Mouse (Mus musculus): Measurements from ENCODE around the gene 4930442H23Rik.

DNA sequence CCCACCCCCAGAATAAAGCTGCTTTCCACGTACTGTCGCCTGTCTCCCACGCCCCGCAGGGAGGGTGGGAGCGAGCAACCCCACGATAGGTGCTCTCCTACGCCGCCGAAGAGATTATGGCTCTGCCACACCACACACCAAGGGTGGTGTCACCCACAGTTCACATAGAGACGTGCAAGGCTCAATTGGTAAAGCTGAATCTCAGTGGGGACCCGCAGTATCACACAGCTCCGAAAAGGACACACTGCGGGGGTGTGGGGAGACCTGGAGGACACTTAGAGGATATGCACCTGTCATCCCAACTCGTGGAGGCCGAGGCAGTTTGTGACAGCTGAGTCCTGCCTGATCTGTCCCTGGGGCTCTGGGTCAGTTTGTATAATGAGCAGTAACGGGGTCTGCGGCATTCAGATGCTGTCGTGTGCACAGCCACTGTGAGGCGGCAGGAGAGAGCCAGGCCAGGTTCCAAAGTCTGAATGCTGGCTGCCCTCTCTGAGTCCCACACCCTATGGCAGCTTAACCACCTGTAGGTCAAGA lies 9.4 kb upstream of the 4930442H23Rik start:
- TF ChIP-seq CEBPB (IDR thresholded peaks at IDR 0.05; ENCODE audit: low read depth) (no peak), CTCF (IDR thresholded peaks at IDR 0.05; ENCODE audit: control insufficient read depth, insufficient read depth, insufficient read length) (no peak), MYOD1 (IDR thresholded peaks at IDR 0.05; ENCODE audit: control insufficient read depth, insufficient read length, low read depth) (peak; percentile 58), MAX (IDR thresholded peaks at IDR 0.05) (no peak)
